In genomic region chr12:9903702-9904231, GRCm38 (mm10) we compare ENCODE assay signal across 22 mouse cellular contexts.
DNase-seq lines count a peak whose midpoint lies in the region; ATAC-seq and TF ChIP-seq lines count a peak whose summit lies in the region.
"Had no signal": no experiment of that assay in that cellular context is flagged by ENCODE, and none has a peak within 500 bp of the region (broad histone marks: within the 10 kb centered on the region; RNA-seq: fewer than 3 reads in every experiment).

No protein-coding gene starts in this region.

- no peak for TF ChIP-seq CTCF in midbrain, postnatal 0 days (IDR thresholded peaks at IDR 0.05)

- no peaks in the 10 kb centered on the region for H3K36me3 ChIP-seq in forebrain, embryonic 15.5 days
- no peaks in the 10 kb centered on the region for H3K36me3 ChIP-seq in forebrain, embryonic 11.5 days (ENCODE audit: control insufficient read depth, insufficient read depth, low read length)
- H3K36me3 ChIP-seq in midbrain, postnatal 0 days (ENCODE audit: insufficient read depth, low read length), result no peaks in the 10 kb centered on the region
- H3K36me3 ChIP-seq in midbrain, embryonic 11.5 days (ENCODE audit: control insufficient read depth, insufficient read depth, low read length), result no peaks in the 10 kb centered on the region
- no peaks in the 10 kb centered on the region for H3K36me3 ChIP-seq in hindbrain, embryonic 16.5 days (ENCODE audit: control insufficient read depth, insufficient read depth, low read length)
- H3K36me3 ChIP-seq: embryonic facial prominence, embryonic 12.5 days; heart, embryonic 15.5 days had no signal

- H3K27me3 ChIP-seq in forebrain, embryonic 15.5 days, result no peaks in the 10 kb centered on the region
- no peaks in the 10 kb centered on the region for H3K27me3 ChIP-seq in forebrain, embryonic 11.5 days (ENCODE audit: control insufficient read depth, insufficient read depth, low read length)
- H3K27me3 ChIP-seq in midbrain, postnatal 0 days (ENCODE audit: insufficient read depth, low read length), result no peaks in the 10 kb centered on the region
- no peaks in the 10 kb centered on the region for H3K27me3 ChIP-seq in midbrain, embryonic 11.5 days (ENCODE audit: control insufficient read depth, insufficient read depth, low read length)
- H3K27me3 ChIP-seq in hindbrain, embryonic 16.5 days (replicated peaks; ENCODE audit: control insufficient read depth, insufficient read depth, low read length), result no peaks in the 10 kb centered on the region
- H3K27me3 ChIP-seq: CH12.LX; embryonic facial prominence, embryonic 12.5 days; heart, embryonic 15.5 days; Patski had no signal

- WGBS in forebrain, embryonic 15.5 days, result 54% methylated on average over 2 of the region's 2 CpGs
- 74% methylated on average over 2 of the region's 2 CpGs for WGBS in forebrain, embryonic 11.5 days
- WGBS in midbrain, postnatal 0 days, result 74% methylated on average over 2 of the region's 2 CpGs
- 77% methylated on average over 2 of the region's 2 CpGs for WGBS in midbrain, embryonic 11.5 days
- WGBS in hindbrain, embryonic 16.5 days, result 61% methylated on average over 2 of the region's 2 CpGs

- no peak overlapping the region for H3K27ac ChIP-seq in forebrain, embryonic 15.5 days (replicated peaks)
- no peak overlapping the region for H3K27ac ChIP-seq in forebrain, embryonic 11.5 days (ENCODE audit: low read depth, low read length)
- H3K27ac ChIP-seq in midbrain, postnatal 0 days (ENCODE audit: low read depth, low read length), result no peak overlapping the region
- no peak overlapping the region for H3K27ac ChIP-seq in midbrain, embryonic 11.5 days (ENCODE audit: low read depth, low read length)
- H3K27ac ChIP-seq in hindbrain, embryonic 16.5 days (ENCODE audit: low read depth, low read length), result no peak overlapping the region
- H3K27ac ChIP-seq: embryonic facial prominence, embryonic 12.5 days; heart, adult 2 months; heart, embryonic 15.5 days had no signal

- ATAC-seq in forebrain, embryonic 15.5 days (replicated peaks), result peak; percentile 29; the same call in 1 of the 2 replicates
- no peak for ATAC-seq in forebrain, embryonic 11.5 days (replicated peaks; ENCODE audit: low FRiP score)
- no peak for ATAC-seq in midbrain, postnatal 0 days (ENCODE audit: low FRiP score)
- ATAC-seq in midbrain, embryonic 11.5 days (ENCODE audit: low FRiP score), result no peak
- ATAC-seq in hindbrain, embryonic 16.5 days, result 0 out of 2 replicates have a peak, but pooled peaks have one; percentile 54
- ATAC-seq: activated CD4-positive, CD25-positive, alpha-beta regulatory T cell, adult 4 months; inflammation-experienced regulatory T-cells, adult 6 months; intestine, postnatal 0 days; Patski had no signal

- H3K4me2 ChIP-seq in forebrain, embryonic 15.5 days (replicated peaks), result no peak overlapping the region
- no peak overlapping the region for H3K4me2 ChIP-seq in forebrain, embryonic 11.5 days (ENCODE audit: low read depth, low read length, severe bottlenecking)
- no peak overlapping the region for H3K4me2 ChIP-seq in midbrain, postnatal 0 days (ENCODE audit: low read depth, low read length, poor library complexity, severe bottlenecking)
- no peak overlapping the region for H3K4me2 ChIP-seq in midbrain, embryonic 11.5 days
- H3K4me2 ChIP-seq in hindbrain, embryonic 16.5 days (ENCODE audit: low read length), result no peak overlapping the region
- H3K4me2 ChIP-seq: embryonic facial prominence, embryonic 12.5 days; heart, embryonic 11.5 days; heart, embryonic 15.5 days had no signal

- H3K9me3 ChIP-seq in forebrain, embryonic 15.5 days, result no peaks in the 10 kb centered on the region
- no peaks in the 10 kb centered on the region for H3K9me3 ChIP-seq in forebrain, embryonic 11.5 days (ENCODE audit: control insufficient read depth, low read length)
- H3K9me3 ChIP-seq in midbrain, postnatal 0 days (ENCODE audit: low read length), result no peaks in the 10 kb centered on the region
- no peaks in the 10 kb centered on the region for H3K9me3 ChIP-seq in midbrain, embryonic 11.5 days (ENCODE audit: control insufficient read depth, low read length)
- H3K9me3 ChIP-seq in hindbrain, embryonic 16.5 days (ENCODE audit: control insufficient read depth, low read length), result no peaks in the 10 kb centered on the region
- H3K9me3 ChIP-seq: embryonic facial prominence, embryonic 12.5 days; heart, embryonic 15.5 days had no signal

- H3K4me3 ChIP-seq in forebrain, embryonic 15.5 days, result no peak overlapping the region
- no peak overlapping the region for H3K4me3 ChIP-seq in forebrain, embryonic 11.5 days (ENCODE audit: low read depth, low read length)
- H3K4me3 ChIP-seq in midbrain, postnatal 0 days (ENCODE audit: low read depth, low read length), result no peak overlapping the region
- no peak overlapping the region for H3K4me3 ChIP-seq in midbrain, embryonic 11.5 days (ENCODE audit: low read depth, low read length)
- H3K4me3 ChIP-seq in hindbrain, embryonic 16.5 days (ENCODE audit: low read length), result no peak overlapping the region
- H3K4me3 ChIP-seq: embryonic facial prominence, embryonic 12.5 days; heart, adult 2 months; heart, embryonic 15.5 days had no signal

- no peak for DNase-seq in forebrain, embryonic 11.5 days (ENCODE audit: low spot score)
- DNase-seq in midbrain, postnatal 0 days (ENCODE audit: low spot score), result peak; percentile 15
- no peak for DNase-seq in midbrain, embryonic 11.5 days (ENCODE audit: low spot score, missing footprints)
- no peak for DNase-seq in cerebellum, postnatal 36 days
- DNase-seq: adrenal gland, postnatal 36 days; cerebellum, adult 11 months; cerebellum, adult 8-10 months; cerebellum, postnatal 14 days; gastrocnemius, postnatal 10 days; heart, adult 2 months; heart, postnatal 14 days; kidney, adult 8-10 months had no signal

- no peak overlapping the region for H3K9ac ChIP-seq in forebrain, embryonic 15.5 days (replicated peaks)
- no peak overlapping the region for H3K9ac ChIP-seq in forebrain, embryonic 11.5 days (ENCODE audit: low read length)
- no peak overlapping the region for H3K9ac ChIP-seq in midbrain, postnatal 0 days (replicated peaks; ENCODE audit: low read length, poor library complexity, severe bottlenecking)
- no peak overlapping the region for H3K9ac ChIP-seq in midbrain, embryonic 11.5 days (ENCODE audit: low read length)
- no peak overlapping the region for H3K9ac ChIP-seq in hindbrain, embryonic 16.5 days (ENCODE audit: low read depth, low read length)
- H3K9ac ChIP-seq: embryonic facial prominence, embryonic 12.5 days; heart, embryonic 15.5 days had no signal

- H3K4me1 ChIP-seq in forebrain, embryonic 15.5 days, result no peaks in the 10 kb centered on the region
- no peaks in the 10 kb centered on the region for H3K4me1 ChIP-seq in forebrain, embryonic 11.5 days (replicated peaks; ENCODE audit: control insufficient read depth, insufficient read depth, low read length)
- no peaks in the 10 kb centered on the region for H3K4me1 ChIP-seq in midbrain, postnatal 0 days (ENCODE audit: insufficient read depth, low read length)
- H3K4me1 ChIP-seq in midbrain, embryonic 11.5 days (ENCODE audit: control insufficient read depth, insufficient read depth, low read length), result no peaks in the 10 kb centered on the region
- H3K4me1 ChIP-seq in hindbrain, embryonic 16.5 days (ENCODE audit: control insufficient read depth, insufficient read depth, low read depth, low read length), result no peaks in the 10 kb centered on the region
- H3K4me1 ChIP-seq: embryonic facial prominence, embryonic 12.5 days; heart, embryonic 15.5 days had no signal

Comparison
In these comparisons a context has a peak if more than half of its experiments do, and no peak if none do; other contexts are left out.
1. ATAC-seq: peak in forebrain, embryonic 15.5 days (single experiment) and hindbrain, embryonic 16.5 days (single experiment); none in forebrain, embryonic 11.5 days (single experiment), midbrain, postnatal 0 days (single experiment) and midbrain, embryonic 11.5 days (single experiment).